Mouse (Mus musculus) forebrain, embryonic 16.5 days (tissue): ENCODE measurements around the gene Plxdc2. TPM values are rescaled to one million over a fixed set of nuclear protein-coding genes. Genes with fewer than 3 reads are reported as not detected.
A peak's percentile ranks its signal among the peaks of the same experiment; 100 is the strongest.

ENCODE experiments used
- ATAC-seq: fragments of 200-750 bp; cut with Nextera tagmentation; 2 replicates; pipeline ENCODE4 v1.8.0; 2017; ENCODE audit warnings: mild to moderate bottlenecking, moderate library complexity
- H3K27ac ChIP-seq: fragments of 300-500 bp; sonication (generic); 2 replicates; pipeline ENCODE4 v1.5.1; 2014; ENCODE audit warnings: low read length, control low read depth
- H3K27me3 ChIP-seq: fragments of 300-500 bp; sonication (generic); replicated peaks from 2 replicates; pipeline ENCODE4 v1.6.1; 2014; ENCODE audit warnings: low read length; ENCODE audit not compliant: control insufficient read depth, insufficient read depth
- H3K36me3 ChIP-seq: fragments of 300-500 bp; sonication (generic); 2 replicates; pipeline ENCODE4 v1.6.1; 2014; ENCODE audit not compliant: control insufficient read depth, insufficient read depth
- H3K4me1 ChIP-seq: fragments of 300-500 bp; sonication (generic); replicated peaks from 2 replicates; pipeline ENCODE4 v1.6.1; 2014; ENCODE audit warnings: low read length; ENCODE audit not compliant: control insufficient read depth, insufficient read depth
- H3K4me2 ChIP-seq: fragments of 300-500 bp; sonication (generic); 2 replicates; pipeline ENCODE4 v1.6.1; 2014; ENCODE audit warnings: mild to moderate bottlenecking, low read length, control low read depth
- H3K4me3 ChIP-seq: fragments of 300-500 bp; sonication (generic); replicated peaks from 2 replicates; pipeline ENCODE4 v1.5.1; 2014; ENCODE audit warnings: mild to moderate bottlenecking, low read length, control low read depth
- H3K9ac ChIP-seq: fragments of 300-500 bp; sonication (generic); replicated peaks from 2 replicates; pipeline ENCODE4 v1.6.1; 2014; ENCODE audit warnings: low read depth, low read length, control low read depth
- H3K9me3 ChIP-seq: fragments of 300-500 bp; sonication (generic); 2 replicates; pipeline ENCODE4 v1.6.1; 2016; ENCODE audit warnings: low read length; ENCODE audit not compliant: control insufficient read depth
- WGBS: fragments of 180-500 bp; shearing (Covaris S2); extraction: QIAGEN DNeasy Blood & Tissue Kit; methylation state at CpG from one replicate; pipeline ENCODE4 v1.1.7; 2014; 5-methylcytosine and 5-hydroxymethylcytosine counted together
- polyA plus RNA-seq: library from polyadenylated mRNA; unstranded; fragments of >200 nt; fragmentation: Nextera tagmentation; extraction: Ambion mirVana; gene quantifications from 2 replicates; pipeline ENCODE4 v1.2.1, GENCODE M21; 2015

The Plxdc2 gene
- polyA plus RNA-seq, 1 experiment from 2014 or later, result 11.6 TPM

DNA sequence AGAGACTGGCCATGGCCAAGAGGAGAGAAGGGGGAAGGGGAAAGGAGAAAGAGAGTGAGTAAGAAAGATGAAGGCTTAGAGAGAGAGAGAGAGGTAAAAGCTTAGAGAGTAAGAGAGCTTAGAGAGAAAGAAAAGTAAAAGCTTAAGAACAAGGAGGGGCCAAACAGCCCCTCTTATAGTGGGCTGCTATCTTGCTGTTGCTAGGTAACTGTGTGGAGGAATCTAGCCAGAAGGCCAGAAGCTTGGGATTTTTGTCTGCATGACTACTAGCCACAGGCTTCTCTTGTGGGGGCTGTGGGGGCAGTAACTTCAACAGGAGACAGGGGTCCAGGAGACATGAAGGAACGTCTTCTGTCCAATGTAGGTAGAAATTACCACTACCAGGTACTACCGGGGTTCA, 162.0 kb downstream of the Plxdc2 start:
- Histone ChIP-seq H3K9ac (no peak overlapping the region), H3K27ac (no peak overlapping the region), H3K4me1 (no peaks in the 10 kb centered on the region), H3K4me2 (no peak overlapping the region), H3K36me3 (no peaks in the 10 kb centered on the region), H3K27me3 (no peaks in the 10 kb centered on the region), H3K9me3 (no peaks in the 10 kb centered on the region), H3K4me3 (no peak overlapping the region)
- 72% methylated on average over 2 of the region's 2 CpGs for WGBS
- no peak for ATAC-seq

- H3K36me3 ChIP-seq, result no peaks in the 10 kb centered on the region
- H3K4me1 ChIP-seq, result no peaks in the 10 kb centered on the region
- no peaks in the 10 kb centered on the region for H3K27me3 ChIP-seq
- no peak for ATAC-seq
- H3K4me2 ChIP-seq, result no peak overlapping the region
- no peak overlapping the region for H3K9ac ChIP-seq
- WGBS, result 73% methylated on average over 1 of the region's 1 CpGs
- no peak overlapping the region for H3K27ac ChIP-seq
- no peaks in the 10 kb centered on the region for H3K9me3 ChIP-seq
- no peak overlapping the region for H3K4me3 ChIP-seq
Measured at GRCm38 (mm10) chr2:16523427-16523826, 167.3 kb downstream of the Plxdc2 start.

- Histone ChIP-seq H3K27ac (no peak overlapping the region), H3K4me3 (no peak overlapping the region), H3K9me3 (no peaks in the 10 kb centered on the region), H3K27me3 (no peaks in the 10 kb centered on the region), H3K4me1 (no peaks in the 10 kb centered on the region), H3K4me2 (no peak overlapping the region), H3K9ac (no peak overlapping the region), H3K36me3 (no peaks in the 10 kb centered on the region)
- WGBS, result 6% methylated on average over 1 of the region's 1 CpGs
- no peak for ATAC-seq
Measured at GRCm38 (mm10) chr2:16532244-16532643, 176.1 kb downstream of the Plxdc2 start.

DNA sequence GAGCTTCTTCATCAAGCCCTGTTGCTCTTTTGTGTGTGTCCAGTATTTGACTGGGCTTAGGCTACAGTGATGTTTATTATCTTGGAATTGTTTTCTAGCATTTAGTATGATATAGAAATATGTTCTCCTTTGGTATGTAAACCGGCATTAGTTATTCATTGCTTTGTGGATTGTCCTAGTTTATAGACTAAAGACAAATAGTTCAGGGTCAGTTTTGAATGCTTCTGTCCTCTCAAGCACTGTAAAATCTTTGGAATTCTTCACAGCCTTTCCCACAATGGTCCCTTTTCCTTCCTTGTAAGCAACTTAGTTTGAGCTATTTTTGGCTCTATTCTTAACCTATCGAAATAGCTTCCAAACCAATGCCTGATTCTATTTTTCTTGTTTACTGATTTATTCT, 178.5 kb downstream of the Plxdc2 start:
- no peak overlapping the region for H3K4me2 ChIP-seq
- H3K27ac ChIP-seq, result no peak overlapping the region
- H3K9ac ChIP-seq, result no peak overlapping the region
- WGBS, result 67% methylated on average over 2 of the region's 2 CpGs
- no peak for ATAC-seq
- H3K27me3 ChIP-seq, result no peaks in the 10 kb centered on the region
- no peak overlapping the region for H3K4me3 ChIP-seq
- no peaks in the 10 kb centered on the region for H3K9me3 ChIP-seq
- no peaks in the 10 kb centered on the region for H3K36me3 ChIP-seq
- H3K4me1 ChIP-seq, result no peaks in the 10 kb centered on the region

- Histone ChIP-seq H3K4me3 (no peak overlapping the region), H3K9me3 (no peaks in the 10 kb centered on the region), H3K27ac (no peak overlapping the region), H3K27me3 (no peaks in the 10 kb centered on the region), H3K4me2 (no peak overlapping the region), H3K36me3 (no peaks in the 10 kb centered on the region), H3K9ac (no peak overlapping the region), H3K4me1 (no peaks in the 10 kb centered on the region)
- WGBS, result 62% methylated on average over 3 of the region's 3 CpGs
- ATAC-seq, result no peak
Measured at GRCm38 (mm10) chr2:16541226-16541625, 185.1 kb downstream of the Plxdc2 start.

DNA sequence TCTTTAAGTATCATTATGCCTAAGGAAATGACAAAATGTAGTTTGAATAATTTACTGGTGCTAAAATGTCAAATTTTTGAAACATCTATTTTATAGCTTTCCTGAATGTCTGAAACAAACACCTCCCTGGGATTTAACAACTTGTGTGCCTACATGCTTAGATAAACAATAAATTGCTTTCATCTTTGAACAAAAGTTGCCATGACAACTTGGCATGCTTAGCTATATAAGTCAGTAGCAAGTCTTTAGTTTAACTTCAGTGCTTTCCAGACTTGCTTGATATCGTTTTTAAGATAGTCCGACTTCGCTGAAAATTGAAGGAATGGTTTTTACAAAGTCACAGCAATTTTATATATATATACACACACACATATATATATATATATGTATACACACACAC, 189.1 kb downstream of the Plxdc2 start:
- Histone ChIP-seq H3K4me2 (no peak overlapping the region), H3K4me1 (no peaks in the 10 kb centered on the region), H3K36me3 (no peaks in the 10 kb centered on the region), H3K27me3 (no peaks in the 10 kb centered on the region), H3K27ac (no peak overlapping the region), H3K9me3 (no peaks in the 10 kb centered on the region), H3K4me3 (no peak overlapping the region), H3K9ac (no peak overlapping the region)
- ATAC-seq, result peak; percentile 57; the same call in 1 of the 2 replicates
- WGBS, result 41% methylated on average over 3 of the region's 3 CpGs

- H3K27ac ChIP-seq, result no peak overlapping the region
- H3K36me3 ChIP-seq, result no peaks in the 10 kb centered on the region
- H3K9ac ChIP-seq, result no peak overlapping the region
- no peaks in the 10 kb centered on the region for H3K9me3 ChIP-seq
- H3K4me3 ChIP-seq, result no peak overlapping the region
- ATAC-seq, result no peak
- no peak overlapping the region for H3K4me2 ChIP-seq
- no peaks in the 10 kb centered on the region for H3K4me1 ChIP-seq
- WGBS, result 71% methylated on average over 4 of the region's 4 CpGs
- H3K27me3 ChIP-seq, result no peaks in the 10 kb centered on the region
Measured at GRCm38 (mm10) chr2:16559287-16559686, 203.2 kb downstream of the Plxdc2 start.

DNA sequence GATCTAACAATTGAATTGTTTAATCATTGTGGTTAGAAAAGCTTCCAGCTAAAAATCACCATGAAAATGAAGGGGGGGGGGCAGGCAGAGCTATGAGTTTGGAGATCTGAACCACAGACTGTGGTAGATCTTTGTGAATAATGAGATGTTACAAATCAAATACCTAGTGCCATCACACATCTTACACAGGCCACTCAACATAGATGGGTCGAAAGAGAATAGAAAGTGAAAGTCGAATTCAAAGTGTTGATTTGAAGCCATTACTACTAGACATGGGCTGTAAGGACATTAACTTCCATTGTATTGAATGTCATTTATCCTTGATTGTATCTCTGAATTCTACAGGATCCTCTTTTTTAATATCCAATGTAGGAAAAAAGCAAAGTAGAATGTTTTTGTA, 212.2 kb downstream of the Plxdc2 start:
- Histone ChIP-seq H3K27me3 (no peaks in the 10 kb centered on the region), H3K4me3 (no peak overlapping the region), H3K36me3 (no peaks in the 10 kb centered on the region), H3K27ac (no peak overlapping the region), H3K9me3 (no peaks in the 10 kb centered on the region), H3K4me2 (no peak overlapping the region), H3K9ac (no peak overlapping the region), H3K4me1 (no peaks in the 10 kb centered on the region)
- no peak for ATAC-seq
- WGBS, result 93% methylated on average over 2 of the region's 2 CpGs

GRCm38 (mm10) chr2:16571169-16571751, 215.2 kb downstream of the Plxdc2 start:
- H3K27me3 ChIP-seq, result no peaks in the 10 kb centered on the region
- H3K9ac ChIP-seq, result no peak overlapping the region
- H3K4me1 ChIP-seq, result no peaks in the 10 kb centered on the region
- H3K27ac ChIP-seq, result no peak overlapping the region
- H3K4me2 ChIP-seq, result no peak overlapping the region
- 76% methylated on average over 13 of the region's 13 CpGs for WGBS
- no peaks in the 10 kb centered on the region for H3K36me3 ChIP-seq
- H3K9me3 ChIP-seq, result no peaks in the 10 kb centered on the region
- ATAC-seq, result no peak
- H3K4me3 ChIP-seq, result no peak overlapping the region

DNA sequence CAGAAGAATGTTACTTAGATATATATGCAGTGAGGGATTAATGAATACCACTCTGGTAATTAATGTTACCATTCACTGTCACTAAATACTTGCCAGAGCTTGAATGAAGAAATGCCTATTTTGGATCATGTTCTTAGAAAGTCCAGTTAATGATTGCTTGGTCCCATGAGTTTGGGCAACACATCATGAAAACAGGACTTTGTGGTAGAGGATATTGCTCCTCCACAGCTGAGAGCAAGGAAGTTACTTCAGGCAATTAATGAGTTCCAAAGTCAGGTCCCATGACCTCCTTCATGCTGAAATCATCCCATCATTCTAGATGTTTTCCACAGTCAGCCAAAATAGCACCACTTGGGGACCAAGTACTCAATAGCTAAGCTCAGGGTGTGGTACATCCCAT, 220.5 kb downstream of the Plxdc2 start:
- no peaks in the 10 kb centered on the region for H3K27me3 ChIP-seq
- H3K27ac ChIP-seq, result no peak overlapping the region
- H3K4me3 ChIP-seq, result no peak overlapping the region
- no peaks in the 10 kb centered on the region for H3K9me3 ChIP-seq
- H3K4me2 ChIP-seq, result no peak overlapping the region
- H3K9ac ChIP-seq, result no peak overlapping the region
- no peak for ATAC-seq
- H3K36me3 ChIP-seq, result no peaks in the 10 kb centered on the region
- no peaks in the 10 kb centered on the region for H3K4me1 ChIP-seq
